Mouse (Mus musculus) monocyte, adult 2 months (primary cell): ENCODE results near the gene Zfp146.
"Not testable (repeated sequence)": the region's sequence is repeated elsewhere in the genome, so short reads cannot be mapped to it uniquely, and the experiment has no call there.

Experiments used
- DNase-seq, 2 experiments: peaks; one replicate each; pipeline ENCODE4 v3.0.0; 2022; ENCODE audit warnings: low spot score in 2 of 2, low read depth in 1 of 2

The Zfp146 gene

GRCm38 (mm10) chr7:30193013-30193412 is 23.5 kb upstream of the Zfp146 start:
- DNase-seq = no peak

- no peak for DNase-seq
Observed at GRCm38 (mm10) chr7:30192088-30192487, 22.5 kb upstream of the Zfp146 start.

- no peak for DNase-seq
Observed at GRCm38 (mm10) chr7:30189116-30189491, 19.6 kb upstream of the Zfp146 start.

- DNase-seq = no peak
Observed at GRCm38 (mm10) chr7:30188344-30189115, 19.0 kb upstream of the Zfp146 start.

GRCm38 (mm10) chr7:30184641-30185348 is 15.2 kb upstream of the Zfp146 start:
- DNase-seq = no peak

- peak; percentile 77 to 79 for DNase-seq
Observed at GRCm38 (mm10) chr7:30183879-30184289, 14.3 kb upstream of the Zfp146 start, which contains the start of gene Cox7a1. Gene Cox7a1, plus strand, starts transcription at chr7:30184144.

- DNase-seq = not testable (repeated sequence)
Observed at GRCm38 (mm10) chr7:30183189-30183588, 13.6 kb upstream of the Zfp146 start.

- not testable (repeated sequence) for DNase-seq
Observed at GRCm38 (mm10) chr7:30181929-30182328, 12.4 kb upstream of the Zfp146 start.

- peak in 1 of 2 experiments; percentile 55 for DNase-seq
Observed at GRCm38 (mm10) chr7:30181308-30181707, 11.8 kb upstream of the Zfp146 start.

- DNase-seq = no peak
Observed at GRCm38 (mm10) chr7:30178256-30178655, 8.7 kb upstream of the Zfp146 start.

GRCm38 (mm10) chr7:30176474-30176873 is 6.9 kb upstream of the Zfp146 start:
- DNase-seq = no peak

GRCm38 (mm10) chr7:30170283-30170951 is 867 bp upstream of the Zfp146 start:
- DNase-seq = no peak

- no peak for DNase-seq
Observed at GRCm38 (mm10) chr7:30168914-30169582, 502 bp downstream of the Zfp146 start.

GRCm38 (mm10) chr7:30164745-30165144 is 4.8 kb downstream of the Zfp146 start:
- DNase-seq = no peak

GRCm38 (mm10) chr7:30163113-30163512 is 6.4 kb downstream of the Zfp146 start:
- no peak for DNase-seq

- no peak for DNase-seq
Observed at GRCm38 (mm10) chr7:30155507-30155906, 14.0 kb downstream of the Zfp146 start.

GRCm38 (mm10) chr7:30154040-30154439 is 15.5 kb downstream of the Zfp146 start:
- DNase-seq = no peak

GRCm38 (mm10) chr7:30147011-30147410 is 22.5 kb downstream of the Zfp146 start:
- DNase-seq = no peak

- DNase-seq = no peak
Observed at GRCm38 (mm10) chr7:30143555-30144209, 25.9 kb downstream of the Zfp146 start.

GRCm38 (mm10) chr7:30143170-30143554 is 26.4 kb downstream of the Zfp146 start:
- no peak for DNase-seq

- DNase-seq = no peak
Observed at GRCm38 (mm10) chr7:30136826-30137225, 32.7 kb downstream of the Zfp146 start.
